Mouse (Mus musculus) heart, embryonic 16.5 days (tissue): Measurements from ENCODE around the gene Itsn1. TPM values are rescaled to one million over a fixed set of nuclear protein-coding genes. Genes with fewer than 3 reads are reported as not detected.
A peak's percentile ranks its signal among the peaks of the same experiment; 100 is the strongest.

Experiments
- ATAC-seq: fragments of 200-750 bp; cut with Nextera tagmentation; replicated peaks from 2 replicates; pipeline ENCODE4 v1.8.0; 2017; ENCODE audit warnings: moderate number of reproducible peaks; ENCODE audit not compliant: insufficient read depth, low FRiP score; ENCODE audit errors: extremely low read depth
- H3K27ac ChIP-seq: fragments of 300-500 bp; sonication (generic); 2 replicates; pipeline ENCODE4 v1.5.1; 2014; ENCODE audit warnings: mild to moderate bottlenecking, low read length, control low read depth, moderate library complexity
- H3K27me3 ChIP-seq: fragments of 300-500 bp; sonication (generic); 2 replicates; pipeline ENCODE4 v1.6.1; 2014; ENCODE audit warnings: low read length, mixed read lengths; ENCODE audit not compliant: control insufficient read depth, insufficient read depth
- H3K36me3 ChIP-seq: fragments of 300-500 bp; sonication (generic); 2 replicates; pipeline ENCODE4 v1.6.1; 2014; ENCODE audit not compliant: control insufficient read depth, insufficient read depth
- H3K4me1 ChIP-seq: fragments of 300-500 bp; sonication (generic); 2 replicates; pipeline ENCODE4 v1.6.1; 2014; ENCODE audit warnings: low read length, mixed read lengths; ENCODE audit not compliant: control insufficient read depth, insufficient read depth
- H3K4me2 ChIP-seq: fragments of 300-500 bp; sonication (generic); 2 replicates; pipeline ENCODE4 v1.6.1; 2014; ENCODE audit warnings: low read depth, mild to moderate bottlenecking, control low read depth, low read length
- H3K4me3 ChIP-seq: fragments of 300-500 bp; sonication (generic); 2 replicates; pipeline ENCODE4 v1.5.1; 2014; ENCODE audit warnings: mild to moderate bottlenecking, control low read depth, low read length
- H3K9ac ChIP-seq: fragments of 300-500 bp; sonication (generic); 2 replicates; pipeline ENCODE4 v1.6.1; 2014; ENCODE audit warnings: low read length, control low read depth
- H3K9me3 ChIP-seq: fragments of 300-500 bp; sonication (generic); replicated peaks from 2 replicates; pipeline ENCODE4 v1.6.1; 2016; ENCODE audit warnings: low read length; ENCODE audit not compliant: control insufficient read depth
- WGBS: fragments of 180-500 bp; shearing (Covaris S2); extraction: QIAGEN DNeasy Blood & Tissue Kit; methylation state at CpG from one replicate; pipeline ENCODE4 v1.1.7; 2014; 5-methylcytosine and 5-hydroxymethylcytosine counted together
- polyA plus RNA-seq: library from polyadenylated mRNA; unstranded; fragments of >200 nt; fragmentation: Nextera tagmentation; extraction: Ambion mirVana; gene quantifications from 2 replicates; pipeline ENCODE4 v1.2.1, GENCODE M21; 2015

Itsn1 gene
- polyA plus RNA-seq, 1 experiment from 2014 or later: 14.2 TPM

- Histone ChIP-seq H3K4me2 (no peak overlapping the region), H3K4me3 (no peak overlapping the region), H3K27me3 (no peaks in the 10 kb centered on the region), H3K4me1 (peaks cover 29% of the 10 kb centered on the region), H3K36me3 (no peaks in the 10 kb centered on the region), H3K9me3 (no peaks in the 10 kb centered on the region), H3K9ac (no peak overlapping the region), H3K27ac (no peak overlapping the region)
- ATAC-seq: no peak
- 78% methylated on average over 5 of the region's 5 CpGs for WGBS
Observed at GRCm38 (mm10) chr16:91769911-91770310, 40.8 kb downstream of the Itsn1 start.

- 60% methylated on average over 5 of the region's 5 CpGs for WGBS
- Histone ChIP-seq H3K27ac (no peak overlapping the region), H3K4me2 (no peak overlapping the region), H3K9me3 (no peaks in the 10 kb centered on the region), H3K4me3 (no peak overlapping the region), H3K27me3 (no peaks in the 10 kb centered on the region), H3K9ac (no peak overlapping the region), H3K4me1 (peaks cover 29% of the 10 kb centered on the region), H3K36me3 (no peaks in the 10 kb centered on the region)
- ATAC-seq: no peak
Observed at GRCm38 (mm10) chr16:91770662-91771061, 41.6 kb downstream of the Itsn1 start.

GRCm38 (mm10) chr16:91771334-91771733 is 42.3 kb downstream of the Itsn1 start:
- Histone ChIP-seq H3K4me2 (no peak overlapping the region), H3K4me1 (peaks cover 29% of the 10 kb centered on the region), H3K27ac (peak overlapping the region; percentile 44), H3K9ac (no peak overlapping the region), H3K27me3 (no peaks in the 10 kb centered on the region), H3K36me3 (no peaks in the 10 kb centered on the region), H3K4me3 (no peak overlapping the region), H3K9me3 (no peaks in the 10 kb centered on the region)
- ATAC-seq: no peak
- 66% methylated on average over 6 of the region's 6 CpGs for WGBS

GRCm38 (mm10) chr16:91772586-91772985 is 43.5 kb downstream of the Itsn1 start:
- Histone ChIP-seq H3K4me2 (no peak overlapping the region), H3K36me3 (no peaks in the 10 kb centered on the region), H3K9ac (no peak overlapping the region), H3K4me3 (no peak overlapping the region), H3K27ac (no peak overlapping the region), H3K27me3 (no peaks in the 10 kb centered on the region), H3K4me1 (peaks cover 24% of the 10 kb centered on the region), H3K9me3 (no peaks in the 10 kb centered on the region)
- WGBS: 87% methylated on average over 7 of the region's 7 CpGs
- no peak for ATAC-seq

GRCm38 (mm10) chr16:91779576-91779975 is 50.5 kb downstream of the Itsn1 start:
- H3K4me3 ChIP-seq: no peak overlapping the region
- 0 out of 2 replicates have a peak, but pooled peaks cover 2% of the 10 kb centered on the region for H3K36me3 ChIP-seq
- 71% methylated on average over 10 of the region's 10 CpGs for WGBS
- peaks cover 7% of the 10 kb centered on the region for H3K4me1 ChIP-seq
- no peak overlapping the region for H3K4me2 ChIP-seq
- no peaks in the 10 kb centered on the region for H3K9me3 ChIP-seq
- no peak for ATAC-seq
- no peak overlapping the region for H3K27ac ChIP-seq
- H3K9ac ChIP-seq: no peak overlapping the region
- H3K27me3 ChIP-seq: no peaks in the 10 kb centered on the region

- Histone ChIP-seq H3K4me1 (peaks cover 7% of the 10 kb centered on the region), H3K4me3 (no peak overlapping the region), H3K9me3 (no peaks in the 10 kb centered on the region), H3K4me2 (no peak overlapping the region), H3K9ac (no peak overlapping the region), H3K27me3 (no peaks in the 10 kb centered on the region), H3K36me3 (peaks cover 5% of the 10 kb centered on the region; the same call in 1 of the 2 replicates), H3K27ac (no peak overlapping the region)
- ATAC-seq: no peak
- WGBS: 82% methylated on average over 7 of the region's 7 CpGs
Observed at GRCm38 (mm10) chr16:91780151-91780550, 51.1 kb downstream of the Itsn1 start.

- Histone ChIP-seq H3K27ac (no peak overlapping the region), H3K27me3 (no peaks in the 10 kb centered on the region), H3K36me3 (peaks cover 7% of the 10 kb centered on the region; the same call in 1 of the 2 replicates), H3K9ac (no peak overlapping the region), H3K4me1 (peaks cover 11% of the 10 kb centered on the region), H3K4me2 (no peak overlapping the region), H3K4me3 (no peak overlapping the region), H3K9me3 (no peaks in the 10 kb centered on the region)
- ATAC-seq: no peak
- WGBS: 76% methylated on average over 3 of the region's 3 CpGs
Observed at GRCm38 (mm10) chr16:91780826-91781225, 51.7 kb downstream of the Itsn1 start.

- Histone ChIP-seq H3K4me1 (peaks cover 28% of the 10 kb centered on the region), H3K9ac (no peak overlapping the region), H3K4me2 (no peak overlapping the region), H3K36me3 (peaks cover 9% of the 10 kb centered on the region; the same call in 1 of the 2 replicates), H3K4me3 (no peak overlapping the region), H3K27ac (no peak overlapping the region), H3K27me3 (no peaks in the 10 kb centered on the region), H3K9me3 (no peaks in the 10 kb centered on the region)
- no peak for ATAC-seq
- WGBS: 67% methylated on average over 7 of the region's 7 CpGs
Observed at GRCm38 (mm10) chr16:91783191-91783590, 54.1 kb downstream of the Itsn1 start.

GRCm38 (mm10) chr16:91784298-91784697 is 55.2 kb downstream of the Itsn1 start:
- Histone ChIP-seq H3K4me3 (no peak overlapping the region), H3K27me3 (no peaks in the 10 kb centered on the region), H3K9ac (no peak overlapping the region), H3K9me3 (no peaks in the 10 kb centered on the region), H3K4me2 (no peak overlapping the region), H3K27ac (no peak overlapping the region), H3K36me3 (peaks cover 11% of the 10 kb centered on the region; the same call in 1 of the 2 replicates), H3K4me1 (peaks cover 28% of the 10 kb centered on the region)
- WGBS: 80% methylated on average over 6 of the region's 6 CpGs
- no peak for ATAC-seq
